Mouse (Mus musculus) neural tube, embryonic 13.5 days (tissue): ENCODE results near the gene Arrdc1. TPM values are rescaled to one million over a fixed set of nuclear protein-coding genes. Genes with fewer than 3 reads are reported as not detected.
A peak's percentile ranks its signal among the peaks of the same experiment; 100 is the strongest.

Source experiments
- ATAC-seq: fragments of 200-750 bp; cut with Nextera tagmentation; 2 replicates; pipeline ENCODE4 v1.8.0; 2017; ENCODE audit warnings: low read depth, mild to moderate bottlenecking, moderate TSS enrichment, moderate library complexity
- H3K27ac ChIP-seq: fragments of 300-500 bp; sonication (generic); replicated peaks from 2 replicates; pipeline ENCODE4 v1.5.1; 2015; ENCODE audit warnings: moderate library complexity, mild to moderate bottlenecking, inconsistent platforms
- H3K27me3 ChIP-seq: fragments of 300-500 bp; sonication (generic); 2 replicates; pipeline ENCODE4 v1.6.1; 2015; ENCODE audit warnings: mild to moderate bottlenecking, inconsistent platforms
- H3K36me3 ChIP-seq: fragments of 300-500 bp; sonication (generic); 2 replicates; pipeline ENCODE4 v1.6.1; 2015; ENCODE audit warnings: mild to moderate bottlenecking, inconsistent platforms
- H3K4me1 ChIP-seq: fragments of 300-500 bp; sonication (generic); replicated peaks from 2 replicates; pipeline ENCODE4 v1.6.1; 2015; ENCODE audit warnings: inconsistent platforms
- H3K4me2 ChIP-seq: fragments of 300-500 bp; sonication (generic); 2 replicates; pipeline ENCODE4 v1.6.1; 2015; ENCODE audit warnings: inconsistent platforms, mild to moderate bottlenecking, moderate library complexity
- H3K4me3 ChIP-seq: fragments of 300-500 bp; sonication (generic); 2 replicates; pipeline ENCODE4 v1.5.1; 2015; ENCODE audit warnings: mild to moderate bottlenecking, inconsistent platforms
- H3K9ac ChIP-seq: fragments of 300-500 bp; sonication (generic); 2 replicates; pipeline ENCODE4 v1.6.1; 2015; ENCODE audit warnings: moderate library complexity, mild to moderate bottlenecking, inconsistent platforms
- H3K9me3 ChIP-seq: fragments of 300-500 bp; sonication (generic); 2 replicates; pipeline ENCODE4 v1.6.1; 2016; ENCODE audit warnings: inconsistent platforms
- WGBS: fragments of 180-500 bp; shearing (Covaris S2); methylation state at CpG from one replicate; pipeline ENCODE4 v1.1.7; 2015; 5-methylcytosine and 5-hydroxymethylcytosine counted together
- polyA plus RNA-seq: library from polyadenylated mRNA; unstranded; fragments of >200 nt; fragmentation: Nextera tagmentation; extraction: Ambion mirVana; gene quantifications from 2 replicates; pipeline ENCODE4 v1.2.1, GENCODE M21; 2015

Gene Arrdc1
- polyA plus RNA-seq, 1 experiment from 2014 or later, result 26.4 TPM

GRCm38 (mm10) chr2:24918930-24919838, 15.9 kb downstream of the Arrdc1 start, which contains the start of gene Ehmt1:
Ehmt1 (minus strand) TSS chr2:24919614.
- peak; percentile 98 for ATAC-seq
- peak within 1 kb of the TSS; percentile 89 for H3K4me3 ChIP-seq
- peak within 1 kb of the TSS; percentile 98 for H3K9ac ChIP-seq
- no peaks in the 10 kb centered on the region for H3K36me3 ChIP-seq
- no peaks in the 10 kb centered on the region for H3K27me3 ChIP-seq
- peaks cover 16% of the 10 kb centered on the region for H3K4me1 ChIP-seq
- H3K27ac ChIP-seq, result peak within 1 kb of the TSS; percentile 98
- under 1% methylated on average over 74 of the region's 112 CpGs for WGBS
- H3K9me3 ChIP-seq, result no peaks in the 10 kb centered on the region
- H3K4me2 ChIP-seq, result peak within 1 kb of the TSS; percentile 71

- Histone ChIP-seq H3K36me3 (0 out of 2 replicates have a peak, but pooled peaks cover 13% of the 10 kb centered on the region), H3K4me2 (no peak overlapping the region), H3K4me3 (no peak overlapping the region), H3K4me1 (peaks cover 16% of the 10 kb centered on the region), H3K27me3 (no peaks in the 10 kb centered on the region), H3K9me3 (no peaks in the 10 kb centered on the region), H3K27ac (no peak overlapping the region), H3K9ac (no peak overlapping the region)
- ATAC-seq, result no peak
- WGBS, result 84% methylated on average over 3 of the region's 3 CpGs
Measured at GRCm38 (mm10) chr2:24914762-24915161, 20.3 kb downstream of the Arrdc1 start.

GRCm38 (mm10) chr2:24912589-24912988, 22.5 kb downstream of the Arrdc1 start:
- H3K27ac ChIP-seq, result no peak overlapping the region
- H3K9me3 ChIP-seq, result no peaks in the 10 kb centered on the region
- ATAC-seq, result no peak
- no peak overlapping the region for H3K9ac ChIP-seq
- peaks cover 9% of the 10 kb centered on the region for H3K4me1 ChIP-seq
- H3K27me3 ChIP-seq, result no peaks in the 10 kb centered on the region
- H3K36me3 ChIP-seq, result 0 out of 2 replicates have a peak, but pooled peaks cover 13% of the 10 kb centered on the region
- H3K4me3 ChIP-seq, result no peak overlapping the region
- no peak overlapping the region for H3K4me2 ChIP-seq

- Histone ChIP-seq H3K4me3 (no peak overlapping the region), H3K4me2 (no peak overlapping the region), H3K9ac (no peak overlapping the region), H3K27me3 (no peaks in the 10 kb centered on the region), H3K9me3 (no peaks in the 10 kb centered on the region), H3K4me1 (peaks cover 5% of the 10 kb centered on the region), H3K27ac (no peak overlapping the region), H3K36me3 (0 out of 2 replicates have a peak, but pooled peaks cover 13% of the 10 kb centered on the region)
- ATAC-seq, result no peak
- 74% methylated on average over 4 of the region's 4 CpGs for WGBS
Measured at GRCm38 (mm10) chr2:24912189-24912588, 22.9 kb downstream of the Arrdc1 start.

DNA sequence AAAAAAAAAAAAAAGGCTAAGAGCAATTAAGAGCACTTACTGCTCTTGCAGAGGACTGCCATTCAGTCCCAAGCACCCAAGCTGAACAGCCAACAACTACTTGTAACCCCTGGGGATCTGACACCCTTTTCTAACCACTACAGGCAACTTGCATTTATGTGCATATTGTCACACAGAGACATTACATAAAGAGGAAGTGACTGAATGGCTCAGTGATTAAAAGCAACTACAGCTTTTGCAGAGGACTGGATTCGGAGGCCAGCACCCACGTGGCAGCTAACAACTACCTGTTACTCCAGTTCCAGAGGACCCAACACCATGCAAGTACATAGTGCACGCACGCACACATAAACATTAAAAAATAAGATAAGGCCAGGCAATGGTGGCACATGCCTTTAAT, 24.6 kb downstream of the Arrdc1 start:
- Histone ChIP-seq H3K4me2 (no peak overlapping the region), H3K36me3 (0 out of 2 replicates have a peak, but pooled peaks cover 13% of the 10 kb centered on the region), H3K9me3 (no peaks in the 10 kb centered on the region), H3K4me1 (peaks cover 17% of the 10 kb centered on the region), H3K9ac (no peak overlapping the region), H3K27ac (no peak overlapping the region), H3K27me3 (no peaks in the 10 kb centered on the region), H3K4me3 (no peak overlapping the region)
- WGBS, result 95% methylated on average over 4 of the region's 4 CpGs
- no peak for ATAC-seq

DNA sequence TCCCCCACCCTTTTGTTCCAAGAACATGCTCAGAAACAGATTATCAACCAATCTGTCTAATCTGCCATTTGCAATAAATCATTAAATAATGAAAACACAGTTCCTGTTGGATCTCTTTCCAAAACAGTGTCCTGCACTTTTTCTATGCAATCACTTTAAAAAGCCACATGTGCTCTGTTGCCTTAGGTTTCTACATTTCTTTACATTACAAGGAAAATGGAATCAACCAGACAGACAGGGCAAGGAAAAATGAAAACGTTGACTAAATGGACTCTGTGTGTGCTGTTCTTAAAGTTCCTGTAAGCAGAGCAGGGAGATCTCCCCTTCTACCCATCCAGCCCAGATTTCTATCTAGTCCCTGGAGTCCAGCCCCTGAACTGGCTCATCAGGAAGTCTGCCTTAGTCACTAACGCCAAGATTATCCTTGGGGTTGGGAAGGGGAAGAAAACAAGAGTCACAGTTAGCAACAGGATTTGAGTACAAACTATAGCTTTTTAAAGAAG, 29.3 kb downstream of the Arrdc1 start:
- no peaks in the 10 kb centered on the region for H3K9me3 ChIP-seq
- peak overlapping the region; percentile 62 for H3K9ac ChIP-seq
- H3K36me3 ChIP-seq, result 0 out of 2 replicates have a peak, but pooled peaks cover 5% of the 10 kb centered on the region
- no peaks in the 10 kb centered on the region for H3K27me3 ChIP-seq
- H3K4me2 ChIP-seq, result peak overlapping the region; percentile 34
- ATAC-seq, result no peak
- no peak overlapping the region for H3K4me3 ChIP-seq
- peaks cover 51% of the 10 kb centered on the region for H3K4me1 ChIP-seq
- 9% methylated on average over 2 of the region's 2 CpGs for WGBS
- peak overlapping the region; percentile 88 for H3K27ac ChIP-seq

DNA sequence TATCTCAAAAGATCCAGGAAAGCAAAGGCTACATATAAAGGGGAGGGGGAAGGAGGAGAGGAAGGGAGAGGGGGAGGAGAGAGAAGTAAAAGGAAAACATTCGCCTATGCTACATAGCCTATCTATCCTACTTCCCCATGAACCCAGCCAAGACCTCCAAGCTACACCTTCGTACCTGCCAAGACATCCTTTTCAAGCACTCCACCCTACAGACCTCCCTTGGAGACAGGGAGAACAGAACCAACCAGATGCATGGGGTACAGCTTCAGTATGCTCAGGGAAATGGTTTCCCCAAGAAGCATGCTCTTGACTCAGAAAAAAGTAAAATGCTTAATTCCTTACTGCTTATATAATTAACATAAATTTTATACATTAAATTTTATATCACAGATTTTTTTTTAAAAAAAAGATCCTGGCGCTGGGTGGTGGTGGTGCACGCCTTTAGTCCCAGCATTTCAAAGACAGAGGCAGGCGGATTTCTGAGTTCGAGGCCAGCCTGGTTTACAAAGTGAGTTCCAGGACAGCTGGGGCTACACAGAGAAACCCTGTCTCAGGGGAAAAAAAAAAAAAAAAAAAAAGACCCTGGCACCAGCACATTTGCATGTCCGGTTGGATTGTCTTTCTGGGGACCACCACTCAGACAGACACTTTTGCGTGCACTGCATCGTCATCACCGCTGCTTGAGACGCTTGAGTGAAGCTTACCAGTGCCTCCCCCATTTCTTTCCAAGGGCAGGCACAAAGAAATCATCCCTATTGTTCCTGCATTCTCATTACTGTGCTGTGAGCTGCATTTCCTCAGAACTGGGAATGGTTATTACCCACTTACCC, 30.0 kb downstream of the Arrdc1 start:
- Histone ChIP-seq H3K4me1 (peaks cover 51% of the 10 kb centered on the region), H3K4me2 (peak overlapping the region; percentile 34), H3K9me3 (no peaks in the 10 kb centered on the region), H3K36me3 (no peaks in the 10 kb centered on the region), H3K9ac (peak overlapping the region; percentile 62), H3K27me3 (no peaks in the 10 kb centered on the region), H3K4me3 (no peak overlapping the region), H3K27ac (peak overlapping the region; percentile 88)
- peak; percentile 86 for ATAC-seq
- 39% methylated on average over 11 of the region's 11 CpGs for WGBS

DNA sequence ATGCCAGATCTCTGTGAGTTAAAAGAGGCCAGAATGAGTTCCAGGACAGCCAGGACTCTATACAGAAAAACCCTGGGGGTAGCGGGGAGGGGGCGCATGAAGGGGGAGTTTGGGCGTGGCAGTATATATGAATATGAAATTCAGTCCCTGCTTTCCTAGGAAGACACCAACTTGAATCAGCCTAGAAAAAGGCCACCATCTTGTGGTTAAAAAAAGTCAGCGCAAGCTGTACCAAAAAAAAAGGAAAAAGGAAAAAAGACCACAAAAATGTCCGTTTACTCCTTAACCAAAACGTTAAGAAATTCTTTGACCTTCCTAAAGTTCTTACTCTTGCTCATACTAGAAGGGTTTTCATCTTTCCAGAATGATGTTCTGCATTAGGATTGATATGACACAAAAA, 32.1 kb downstream of the Arrdc1 start:
- 88% methylated on average over 6 of the region's 6 CpGs for WGBS
- H3K27me3 ChIP-seq, result no peaks in the 10 kb centered on the region
- no peaks in the 10 kb centered on the region for H3K9me3 ChIP-seq
- H3K36me3 ChIP-seq, result 0 out of 2 replicates have a peak, but pooled peaks cover 3% of the 10 kb centered on the region
- H3K4me1 ChIP-seq, result peaks cover 51% of the 10 kb centered on the region
- H3K9ac ChIP-seq, result no peak overlapping the region
- no peak for ATAC-seq
- no peak overlapping the region for H3K27ac ChIP-seq
- no peak overlapping the region for H3K4me2 ChIP-seq
- no peak overlapping the region for H3K4me3 ChIP-seq

DNA sequence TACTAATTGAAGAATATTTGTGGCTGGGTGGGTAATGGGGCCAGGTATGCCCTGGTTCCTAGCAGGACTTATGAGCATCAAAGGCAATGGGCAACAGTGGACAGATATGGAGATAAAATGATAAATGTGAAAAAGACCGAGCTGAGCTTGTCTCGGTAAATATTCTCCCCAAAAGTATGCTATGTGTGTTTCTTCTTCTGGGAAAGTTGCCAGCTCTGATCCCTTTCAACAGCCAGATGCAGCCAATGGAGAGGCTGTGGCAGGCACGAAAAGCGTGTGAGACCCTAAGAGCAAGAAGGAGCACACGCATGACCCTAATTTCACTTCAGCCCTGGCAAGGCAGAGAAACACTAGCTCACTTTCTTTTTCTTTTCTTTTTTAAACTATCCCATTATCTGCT, 34.0 kb downstream of the Arrdc1 start:
- H3K4me1 ChIP-seq, result peaks cover 47% of the 10 kb centered on the region
- no peaks in the 10 kb centered on the region for H3K27me3 ChIP-seq
- H3K4me2 ChIP-seq, result no peak overlapping the region
- no peaks in the 10 kb centered on the region for H3K9me3 ChIP-seq
- 0 out of 2 replicates have a peak, but pooled peaks cover 3% of the 10 kb centered on the region for H3K36me3 ChIP-seq
- no peak for ATAC-seq
- no peak overlapping the region for H3K27ac ChIP-seq
- no peak overlapping the region for H3K9ac ChIP-seq
- H3K4me3 ChIP-seq, result no peak overlapping the region
- 54% methylated on average over 5 of the region's 5 CpGs for WGBS

GRCm38 (mm10) chr2:24899292-24899691, 35.8 kb downstream of the Arrdc1 start:
- Histone ChIP-seq H3K4me1 (peaks cover 38% of the 10 kb centered on the region), H3K27ac (no peak overlapping the region), H3K27me3 (no peaks in the 10 kb centered on the region), H3K36me3 (0 out of 2 replicates have a peak, but pooled peaks cover 3% of the 10 kb centered on the region), H3K9ac (no peak overlapping the region), H3K4me3 (no peak overlapping the region), H3K4me2 (no peak overlapping the region), H3K9me3 (no peaks in the 10 kb centered on the region)
- ATAC-seq, result no peak
- WGBS, result 87% methylated on average over 2 of the region's 2 CpGs

- no peak overlapping the region for H3K9ac ChIP-seq
- no peak for ATAC-seq
- no peaks in the 10 kb centered on the region for H3K27me3 ChIP-seq
- no peaks in the 10 kb centered on the region for H3K9me3 ChIP-seq
- no peak overlapping the region for H3K27ac ChIP-seq
- 0 out of 2 replicates have a peak, but pooled peaks cover 3% of the 10 kb centered on the region for H3K36me3 ChIP-seq
- WGBS, result 88% methylated on average over 4 of the region's 4 CpGs
- no peak overlapping the region for H3K4me3 ChIP-seq
- H3K4me1 ChIP-seq, result peaks cover 24% of the 10 kb centered on the region
- no peak overlapping the region for H3K4me2 ChIP-seq
Measured at GRCm38 (mm10) chr2:24896761-24897160, 38.3 kb downstream of the Arrdc1 start.

- Histone ChIP-seq H3K4me2 (no peak overlapping the region), H3K4me1 (peaks cover 14% of the 10 kb centered on the region), H3K36me3 (0 out of 2 replicates have a peak, but pooled peaks cover 3% of the 10 kb centered on the region), H3K9me3 (no peaks in the 10 kb centered on the region), H3K27ac (no peak overlapping the region), H3K4me3 (no peak overlapping the region), H3K27me3 (no peaks in the 10 kb centered on the region), H3K9ac (no peak overlapping the region)
- ATAC-seq, result no peak
- WGBS, result 93% methylated on average over 1 of the region's 1 CpGs
Measured at GRCm38 (mm10) chr2:24894211-24894610, 40.8 kb downstream of the Arrdc1 start.
